Mouse (Mus musculus) MEL (cell line): ENCODE data around the gene Prkcd. TPM values are rescaled to one million over a fixed set of nuclear protein-coding genes. Genes with fewer than 3 reads are reported as not detected.
A peak's percentile ranks its signal among the peaks of the same experiment; 100 is the strongest.

ENCODE experiments used
- DNase-seq: peaks from one replicate; pipeline ENCODE4 v3.0.0; 2011; ENCODE audit warnings: low read depth, low spot score
- H3K27ac ChIP-seq: 2 replicates; pipeline ENCODE4 v1.5.1; 2012; ENCODE audit warnings: low read depth, mild to moderate bottlenecking, control low read depth, low read length, moderate library complexity; ENCODE audit not compliant: control insufficient read depth
- H3K27me3 ChIP-seq, 2 experiments: fragments of 150-350 bp in 1 of 2; sonication (generic) in 1 of 2; 2 replicates each; pipeline ENCODE4 v1.6.1; 2012; ENCODE audit warnings: low read length in 2 of 2, mild to moderate bottlenecking in 2 of 2, improper control_type of control experiment in 1 of 2, moderate library complexity in 1 of 2; ENCODE audit not compliant: insufficient read depth in 2 of 2, control insufficient read depth in 1 of 2
- H3K36me3 ChIP-seq, 2 experiments: 2 replicates each; pipeline ENCODE4 v1.6.1; 2012 to 2014; ENCODE audit warnings: low read length in 2 of 2, improper control_type of control experiment in 1 of 2, inconsistent platforms in 1 of 2, mild to moderate bottlenecking in 1 of 2; ENCODE audit not compliant: insufficient read depth in 2 of 2, control insufficient read depth in 1 of 2
- H3K4me1 ChIP-seq, 2 experiments: fragments of 150-350 bp in 1 of 2; sonication (generic) in 1 of 2; 2 replicates each; pipeline ENCODE4 v1.6.1; 2012; ENCODE audit warnings: low read length in 2 of 2, improper control_type of control experiment in 1 of 2, mild to moderate bottlenecking in 1 of 2; ENCODE audit not compliant: insufficient read depth in 2 of 2, control insufficient read depth in 1 of 2
- H3K4me3 ChIP-seq, 2 experiments: fragments of 150-350 bp in 1 of 2; sonication (generic) in 1 of 2; 2 replicates each; pipeline ENCODE4 v1.5.1; 2012; ENCODE audit warnings: low read depth in 2 of 2, low read length in 2 of 2, mild to moderate bottlenecking in 2 of 2, moderate library complexity in 2 of 2, control low read depth in 1 of 2, improper control_type of control experiment in 1 of 2; ENCODE audit not compliant: control insufficient read depth in 1 of 2, insufficient read depth in 1 of 2
- H3K79me2 ChIP-seq: 2 replicates; pipeline ENCODE4 v1.6.1; 2012; ENCODE audit warnings: mild to moderate bottlenecking, low read length, moderate library complexity; ENCODE audit not compliant: control insufficient read depth, poor library complexity, insufficient read depth
- H3K9ac ChIP-seq: 2 replicates; pipeline ENCODE4 v1.6.1; 2012; ENCODE audit warnings: low read depth, mild to moderate bottlenecking, control low read depth, low read length, moderate library complexity; ENCODE audit not compliant: control insufficient read depth, poor library complexity, severe bottlenecking
- H3K9me3 ChIP-seq: fragments of 150-350 bp; sonication (generic); replicated peaks from 2 replicates; pipeline ENCODE4 v1.6.1; 2012; ENCODE audit warnings: mild to moderate bottlenecking, low read length, improper control_type of control experiment, moderate library complexity; ENCODE audit not compliant: insufficient read depth
- BHLHE40 ChIP-seq: IDR thresholded peaks from 2 replicates; pipeline ENCODE4 v1.6.1; 2012; ENCODE audit warnings: low read depth, mild to moderate bottlenecking, inconsistent platforms, low read length, improper control_type of control experiment, borderline replicate concordance
- CHD2 ChIP-seq: IDR thresholded peaks from 2 replicates; pipeline ENCODE4 v1.6.1; 2011; ENCODE audit warnings: low read length, improper control_type of control experiment
- CTCF ChIP-seq, 3 experiments: IDR thresholded peaks in 2 of 3; conservative IDR thresholded peaks in 1 of 3; 2 replicates each; pipeline ENCODE4 v1.5.1; 2011 to 2012; ENCODE audit warnings: low read length in 3 of 3, low read depth in 2 of 3, mild to moderate bottlenecking in 2 of 3, improper control_type of control experiment in 1 of 3, inconsistent platforms in 1 of 3, mixed read lengths in 1 of 3, moderate library complexity in 1 of 3; ENCODE audit not compliant: control insufficient read depth in 1 of 3, insufficient read depth in 1 of 3, poor library complexity in 1 of 3, severe bottlenecking in 1 of 3
- ELF1 ChIP-seq: IDR thresholded peaks from 2 replicates; pipeline ENCODE4 v1.6.1; 2014; ENCODE audit warnings: low read depth, mild to moderate bottlenecking, inconsistent platforms, low read length, improper control_type of control experiment, moderate library complexity
- EP300 ChIP-seq, 2 experiments: IDR thresholded peaks; 2 replicates each; pipeline ENCODE4 v1.6.1; 2011; ENCODE audit warnings: improper control_type of control experiment in 2 of 2, low read length in 2 of 2, low read depth in 1 of 2, mild to moderate bottlenecking in 1 of 2
- ETS1 ChIP-seq: IDR thresholded peaks from 2 replicates; pipeline ENCODE4 v1.6.1; 2012; ENCODE audit warnings: low read depth, mild to moderate bottlenecking, inconsistent platforms, low read length, improper control_type of control experiment, moderate library complexity
- GABPA ChIP-seq: IDR thresholded peaks from 2 replicates; pipeline ENCODE4 v1.6.1; 2012; ENCODE audit warnings: low read depth, mild to moderate bottlenecking, inconsistent platforms, low read length, improper control_type of control experiment, moderate library complexity
- HCFC1 ChIP-seq: IDR thresholded peaks from 2 replicates; pipeline ENCODE4 v1.6.1; 2012; ENCODE audit warnings: low read depth, mild to moderate bottlenecking, inconsistent platforms, low read length, improper control_type of control experiment, moderate library complexity
- JUND ChIP-seq: IDR thresholded peaks from 2 replicates; pipeline ENCODE4 v1.6.1; 2011; ENCODE audit warnings: low read depth, mild to moderate bottlenecking, improper control_type of control experiment, low read length
- KAT2A ChIP-seq: conservative IDR thresholded peaks from 2 replicates; pipeline ENCODE4 v1.6.1; 2012; ENCODE audit warnings: low read depth, low read length, improper control_type of control experiment, inconsistent platforms
- MAX ChIP-seq: IDR thresholded peaks from 2 replicates; pipeline ENCODE4 v1.6.1; 2011; ENCODE audit warnings: low read length, improper control_type of control experiment
- MXI1 ChIP-seq: IDR thresholded peaks from 2 replicates; pipeline ENCODE4 v1.6.1; 2011; ENCODE audit warnings: mild to moderate bottlenecking, low read depth, low read length, improper control_type of control experiment
- MYC ChIP-seq: IDR thresholded peaks from 2 replicates; pipeline ENCODE4 v1.6.1; 2011; ENCODE audit warnings: low read depth, mild to moderate bottlenecking, low read length, improper control_type of control experiment, moderate library complexity
- NELFE ChIP-seq: IDR thresholded peaks from 2 replicates; pipeline ENCODE4 v1.6.1; 2011; ENCODE audit warnings: low read depth, low read length, improper control_type of control experiment
- NRF1 ChIP-seq: IDR thresholded peaks from 2 replicates; pipeline ENCODE4 v1.6.1; 2014; ENCODE audit warnings: low read depth, mild to moderate bottlenecking, inconsistent platforms, low read length, improper control_type of control experiment, moderate library complexity; ENCODE audit not compliant: poor library complexity, insufficient read depth, severe bottlenecking
- POLR2A ChIP-seq, 2 experiments: IDR thresholded peaks; 2 replicates each; pipeline ENCODE4 v1.6.1; 2011 to 2012; ENCODE audit warnings: low read length in 2 of 2, mild to moderate bottlenecking in 2 of 2, control low read depth in 1 of 2, improper control_type of control experiment in 1 of 2, low read depth in 1 of 2, moderate library complexity in 1 of 2; ENCODE audit not compliant: control insufficient read depth in 1 of 2, insufficient read depth in 1 of 2, poor library complexity in 1 of 2
- POLR2AphosphoS5 ChIP-seq: IDR thresholded peaks from 2 replicates; pipeline ENCODE4 v1.6.1; 2012; ENCODE audit warnings: low read depth, borderline replicate concordance, mild to moderate bottlenecking, inconsistent platforms, low read length, moderate library complexity, mixed read lengths
- RAD21 ChIP-seq: IDR thresholded peaks from 2 replicates; pipeline ENCODE4 v1.6.1; 2011; ENCODE audit warnings: mild to moderate bottlenecking, low read depth, low read length, improper control_type of control experiment
- SIN3A ChIP-seq: IDR thresholded peaks from 2 replicates; pipeline ENCODE4 v1.6.1; 2012; ENCODE audit warnings: low read length, improper control_type of control experiment, inconsistent platforms
- SMC3 ChIP-seq: IDR thresholded peaks from 2 replicates; pipeline ENCODE4 v1.6.1; 2011; ENCODE audit warnings: low read depth, low read length, improper control_type of control experiment
- TAL1 ChIP-seq: IDR thresholded peaks from 2 replicates; pipeline ENCODE4 v1.6.1; 2012; ENCODE audit warnings: mild to moderate bottlenecking, inconsistent platforms, low read length, moderate library complexity, mixed read lengths
- TBP ChIP-seq: IDR thresholded peaks from 2 replicates; pipeline ENCODE4 v1.8.0; 2011; ENCODE audit warnings: low read depth, low read length, improper control_type of control experiment
- UBTF ChIP-seq: IDR thresholded peaks from 2 replicates; pipeline ENCODE4 v1.6.1; 2012; ENCODE audit warnings: low read depth, mild to moderate bottlenecking, inconsistent platforms, low read length, improper control_type of control experiment, moderate library complexity, borderline replicate concordance; ENCODE audit not compliant: insufficient read depth
- USF1 ChIP-seq: IDR thresholded peaks from 2 replicates; pipeline ENCODE4 v1.6.1; 2014; ENCODE audit warnings: low read depth, mild to moderate bottlenecking, inconsistent platforms, low read length, improper control_type of control experiment, moderate library complexity
- USF2 ChIP-seq, 2 experiments: IDR thresholded peaks; 2 replicates each; pipeline ENCODE4 v1.6.1; 2011 to 2012; ENCODE audit warnings: improper control_type of control experiment in 2 of 2, low read length in 2 of 2, borderline replicate concordance in 1 of 2, inconsistent platforms in 1 of 2, low read depth in 1 of 2, mild to moderate bottlenecking in 1 of 2; ENCODE audit not compliant: insufficient read depth in 1 of 2
- ZC3H11A ChIP-seq: IDR thresholded peaks from 2 replicates; pipeline ENCODE4 v1.6.1; 2012; ENCODE audit warnings: low read depth, mild to moderate bottlenecking, inconsistent platforms, low read length, improper control_type of control experiment
- ZMIZ1 ChIP-seq: IDR thresholded peaks from 2 replicates; pipeline ENCODE4 v1.6.1; 2012; ENCODE audit warnings: low read depth, mild to moderate bottlenecking, inconsistent platforms, low read length, improper control_type of control experiment, moderate library complexity
- polyA plus RNA-seq, 2 experiments: library from polyadenylated mRNA; stranded (reverse) in 1 of 2; unstranded in 1 of 2; fragments of >175 nt in 1 of 2; fragments of >200 nt in 1 of 2; gene quantifications; 2 replicates each; pipeline versions ENCODE4 v1.2.1 to v1.2.4; 2012; ENCODE audit warnings: low replicate concordance in 2 of 2, low read depth in 1 of 2; ENCODE audit not compliant: insufficient read length in 2 of 2, insufficient read depth in 1 of 2, missing spikeins in 1 of 2
- total RNA-seq: library from RNA; depleted of rRNA; stranded (reverse); fragments of 300-350 nt; gene quantifications from 2 replicates; pipeline ENCODE4 v1.2.3, GENCODE M21; 2012

Gene Prkcd
- total and polyA plus RNA-seq, 3 experiments: 33.9 to 72.7 TPM; not detected in 1

DNA sequence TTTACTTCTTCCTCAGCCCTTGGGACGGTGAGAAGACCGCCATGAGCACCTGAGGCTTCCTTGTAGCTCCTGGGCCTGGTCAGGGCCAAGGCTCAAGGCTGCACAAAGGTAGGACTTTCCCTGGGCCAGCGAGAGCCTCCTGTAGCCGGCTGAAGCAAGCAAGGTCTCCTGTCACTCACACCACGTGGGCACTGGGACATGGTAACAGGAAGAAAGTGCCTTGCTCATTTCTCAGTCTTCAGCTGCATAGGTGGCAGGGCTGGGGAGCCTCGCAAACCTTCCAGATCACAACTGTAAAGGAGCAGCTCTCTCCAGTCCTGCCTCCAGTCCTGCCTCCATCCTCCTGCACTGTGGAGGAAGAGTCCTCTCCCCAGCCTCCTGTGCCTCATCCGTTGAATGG is 50.2 kb downstream of the Prkcd start:
- Histone ChIP-seq H3K9me3 (no peaks in the 10 kb centered on the region), H3K27ac (peak overlapping the region; percentile 88), H3K27me3 (no peaks in the 10 kb centered on the region), H3K4me1 (peaks cover 36 to 44% of the 10 kb centered on the region in 2 experiments), H3K9ac (peak overlapping the region; percentile 52), H3K4me3 (0 out of 4 replicates have a peak overlapping the region, but pooled peaks of 1 of the 2 experiments have one; percentile 1), H3K36me3 (peaks cover 17 to 42% of the 10 kb centered on the region in 2 experiments), H3K79me2 (no peaks in the 10 kb centered on the region; the same call in 1 of the 2 replicates)
- DNase-seq: peak; percentile 63
- TF ChIP-seq USF2 (IDR thresholded peaks at IDR 0.05; ENCODE audit: borderline replicate concordance in 1 of 2, insufficient read depth in 1 of 2, low read depth in 1 of 2, low read length in 2 of 2) (0 out of 4 replicates have a peak, but pooled peaks of 1 of the 2 experiments have one; percentile 29), USF1 (peak; percentile 82), BHLHE40 (no peak), MAX (peak; percentile 72), TBP (peak; percentile 5; the same call in 1 of the 2 replicates)
- TF ChIP-seq, all 39 proteins: peak for 4

DNA sequence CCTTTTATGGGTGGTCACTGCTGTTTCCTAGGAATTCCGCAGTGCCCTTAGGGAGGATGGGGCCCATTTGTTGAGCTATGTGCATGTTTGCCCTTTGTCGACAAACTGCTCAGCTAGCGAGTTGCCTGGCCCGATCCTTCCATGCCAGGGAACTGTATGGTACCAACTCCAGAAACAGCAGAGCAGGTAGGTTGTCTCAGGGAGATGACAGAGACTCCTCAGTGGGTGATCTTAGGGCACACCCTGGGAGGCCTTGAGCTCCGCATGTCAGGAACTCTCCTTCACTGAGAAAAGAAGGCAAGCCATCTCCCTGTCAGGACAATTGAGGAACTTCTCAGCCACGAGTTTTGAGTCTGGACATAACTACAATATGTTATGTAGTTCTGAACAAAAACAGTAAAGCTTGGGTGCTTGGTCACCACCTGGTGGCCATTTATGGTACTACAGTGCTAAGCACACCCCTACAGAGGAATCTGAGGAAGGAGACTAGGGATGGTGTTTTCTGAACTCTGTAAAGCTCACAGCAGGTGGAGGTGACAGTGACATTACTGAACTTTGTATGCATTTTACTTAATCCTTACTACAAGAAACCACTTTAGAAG is 51.9 kb downstream of the Prkcd start:
- peaks cover 22 to 31% of the 10 kb centered on the region in 2 experiments for H3K36me3 ChIP-seq

More for the DNA sequence above, 51.9 kb downstream of the Prkcd start:
- Histone ChIP-seq H3K27ac (no peak overlapping the region; the same call in 1 of the 2 replicates), H3K79me2 (no peaks in the 10 kb centered on the region; the same call in 1 of the 2 replicates), H3K4me3 (no peak overlapping the region), H3K9me3 (no peaks in the 10 kb centered on the region), H3K27me3 (no peaks in the 10 kb centered on the region), H3K4me1 (peaks cover 27 to 32% of the 10 kb centered on the region in 2 experiments), H3K9ac (no peak overlapping the region)
- peak in 1 of 2 experiments; percentile 23; a peak in 1 of 4 replicates for TF ChIP-seq EP300 (IDR thresholded peaks at IDR 0.05; ENCODE audit: low read depth in 1 of 2, low read length in 2 of 2)
- no peak for TF ChIP-seq POLR2AphosphoS5
- no peak for TF ChIP-seq USF1
- peak; percentile 56 to 98 (median 88) for TF ChIP-seq CTCF (IDR thresholded peaks at IDR 0.05 in 2 of 3, conservative IDR thresholded peaks at IDR 0.05 in 1 of 3; ENCODE audit: control insufficient read depth in 1 of 3, insufficient read depth in 1 of 3, low read depth in 2 of 3, low read length in 3 of 3, poor library complexity in 1 of 3, severe bottlenecking in 1 of 3)
- TF ChIP-seq CHD2: no peak
- TF ChIP-seq MYC: peak; percentile 85
- TF ChIP-seq GABPA: no peak
- no peak for TF ChIP-seq UBTF
- no peak; a peak in 1 of 4 replicates for TF ChIP-seq POLR2A (IDR thresholded peaks at IDR 0.05; ENCODE audit: control insufficient read depth in 1 of 2, insufficient read depth in 1 of 2, low read depth in 1 of 2, low read length in 2 of 2, poor library complexity in 1 of 2)
- peak; percentile 53 for TF ChIP-seq MAX
- TF ChIP-seq NRF1: no peak
- TF ChIP-seq USF2 (IDR thresholded peaks at IDR 0.05; ENCODE audit: borderline replicate concordance in 1 of 2, insufficient read depth in 1 of 2, low read depth in 1 of 2, low read length in 2 of 2): no peak
- peak; percentile 22; the same call in 1 of the 2 replicates for TF ChIP-seq HCFC1
- no peak for TF ChIP-seq KAT2A
- TF ChIP-seq MXI1: peak; percentile 79
- TF ChIP-seq SMC3: peak; percentile 83
- TF ChIP-seq NELFE: no peak
- 0 out of 2 replicates have a peak, but pooled peaks have one; percentile 22 for TF ChIP-seq TBP
- no peak for TF ChIP-seq TAL1
- TF ChIP-seq ETS1: no peak
- no peak for TF ChIP-seq ZMIZ1
- TF ChIP-seq ELF1: no peak
- no peak for TF ChIP-seq JUND
- peak; percentile 60 for TF ChIP-seq ZC3H11A
- TF ChIP-seq SIN3A: peak; percentile 79
- peak; percentile 68 for TF ChIP-seq RAD21
- DNase-seq: peak; percentile 91
